Mouse (Mus musculus) midbrain, embryonic 11.5 days (tissue): ENCODE results near the gene Cntfr. TPM values are rescaled to one million over a fixed set of nuclear protein-coding genes. Genes with fewer than 3 reads are reported as not detected.

Source experiments
- ATAC-seq: fragments of 200-750 bp; cut with Nextera tagmentation; 2 replicates; pipeline ENCODE4 v1.8.0; 2017; ENCODE audit warnings: moderate TSS enrichment, moderate library complexity; ENCODE audit not compliant: low FRiP score
- DNase-seq: peaks from one replicate; pipeline ENCODE4 v3.0.0; 2015; ENCODE audit warnings: low spot score; ENCODE audit errors: missing footprints
- H3K27ac ChIP-seq: fragments of 300-500 bp; sonication (generic); 2 replicates; pipeline ENCODE4 v1.5.1; 2014; ENCODE audit warnings: low read depth, low read length
- H3K27me3 ChIP-seq: fragments of 300-500 bp; sonication (generic); 2 replicates; pipeline ENCODE4 v1.6.1; 2014; ENCODE audit warnings: mild to moderate bottlenecking, low read length, moderate library complexity, mixed read lengths; ENCODE audit not compliant: control insufficient read depth, insufficient read depth
- H3K36me3 ChIP-seq: fragments of 300-500 bp; sonication (generic); 2 replicates; pipeline ENCODE4 v1.6.1; 2014; ENCODE audit warnings: mild to moderate bottlenecking, low read length, moderate library complexity, mixed read lengths; ENCODE audit not compliant: control insufficient read depth, insufficient read depth
- H3K4me1 ChIP-seq: fragments of 300-500 bp; sonication (generic); 2 replicates; pipeline ENCODE4 v1.6.1; 2014; ENCODE audit warnings: low read length; ENCODE audit not compliant: control insufficient read depth, insufficient read depth
- H3K4me2 ChIP-seq: fragments of 300-500 bp; sonication (generic); 2 replicates; pipeline ENCODE4 v1.6.1; 2014; ENCODE audit warnings: mild to moderate bottlenecking, moderate library complexity
- H3K4me3 ChIP-seq: fragments of 300-500 bp; sonication (generic); 2 replicates; pipeline ENCODE4 v1.5.1; 2014; ENCODE audit warnings: low read depth, low read length
- H3K9ac ChIP-seq: fragments of 300-500 bp; sonication (generic); 2 replicates; pipeline ENCODE4 v1.6.1; 2014; ENCODE audit warnings: low read length
- H3K9me3 ChIP-seq: fragments of 300-500 bp; sonication (generic); 2 replicates; pipeline ENCODE4 v1.6.1; 2016; ENCODE audit warnings: low read length; ENCODE audit not compliant: control insufficient read depth
- WGBS: fragments of 180-500 bp; shearing (Covaris S2); extraction: QIAGEN DNeasy Blood & Tissue Kit; methylation state at CpG from one replicate; pipeline ENCODE4 v1.1.7; 2014; 5-methylcytosine and 5-hydroxymethylcytosine counted together
- polyA plus RNA-seq: library from polyadenylated mRNA; unstranded; fragments of >200 nt; fragmentation: Nextera tagmentation; extraction: Ambion mirVana; gene quantifications from 2 replicates; pipeline ENCODE4 v1.2.1, GENCODE M21; 2014

The Cntfr gene
- polyA plus RNA-seq, 1 experiment from 2014 or later: 33.8 TPM

GRCm38 (mm10) chr4:41636882-41637635 is 59.8 kb downstream of the Cntfr start:
- Histone ChIP-seq H3K36me3 (no peaks in the 10 kb centered on the region), H3K9me3 (no peaks in the 10 kb centered on the region), H3K9ac (no peak overlapping the region), H3K4me3 (no peak overlapping the region), H3K27ac (no peak overlapping the region), H3K4me1 (peaks cover 44% of the 10 kb centered on the region), H3K4me2 (no peak overlapping the region), H3K27me3 (peaks cover 2% of the 10 kb centered on the region; the same call in 1 of the 2 replicates)
- ATAC-seq: no peak
- WGBS: 88% methylated on average over 10 of the region's 10 CpGs
- DNase-seq: peak; percentile 81

DNA sequence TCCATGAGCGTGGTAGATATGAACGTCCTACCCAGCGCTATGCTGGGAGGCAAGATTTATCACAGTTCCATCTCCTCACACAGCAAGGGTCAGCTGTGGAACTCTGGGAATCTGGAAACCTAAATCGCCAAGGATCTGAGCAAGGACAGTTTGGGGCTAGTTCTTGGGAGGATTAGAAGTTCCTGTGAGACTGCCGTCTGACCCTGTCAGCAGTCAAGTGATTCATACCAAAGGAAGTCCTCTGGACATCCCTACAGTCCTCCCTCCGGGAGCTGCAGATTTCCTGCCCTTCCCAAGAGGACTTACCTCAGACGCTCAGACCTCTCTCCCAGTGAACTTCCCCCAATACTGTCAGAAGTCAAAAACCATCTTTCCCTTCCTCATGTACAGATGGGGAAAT is 60.5 kb downstream of the Cntfr start:
- Histone ChIP-seq H3K9ac (no peak overlapping the region), H3K4me2 (no peak overlapping the region), H3K36me3 (no peaks in the 10 kb centered on the region), H3K9me3 (no peaks in the 10 kb centered on the region), H3K4me1 (peaks cover 51% of the 10 kb centered on the region), H3K27me3 (peaks cover 2% of the 10 kb centered on the region; the same call in 1 of the 2 replicates), H3K27ac (no peak overlapping the region), H3K4me3 (no peak overlapping the region)
- DNase-seq: no peak
- ATAC-seq: no peak
- 50% methylated on average over 7 of the region's 7 CpGs for WGBS

DNA sequence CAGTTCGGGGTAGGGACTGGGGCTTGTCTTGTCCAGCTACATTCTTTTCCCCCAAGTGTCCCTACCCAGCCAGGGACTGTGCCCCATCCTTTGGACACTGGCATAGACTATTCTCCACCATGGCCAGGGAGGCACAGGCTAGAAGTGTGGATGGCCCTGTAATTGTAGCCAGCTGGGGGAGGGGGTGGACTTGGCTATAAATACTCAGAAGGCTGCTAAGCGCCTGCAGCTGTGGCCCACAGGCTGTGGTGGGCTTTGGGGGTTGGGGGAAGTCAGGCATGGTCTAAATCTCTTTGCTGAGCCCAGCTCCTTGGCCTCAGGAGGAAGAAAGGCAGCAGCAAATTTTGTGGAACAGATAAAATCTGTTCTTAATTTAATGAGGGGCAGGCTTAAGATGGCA is 61.0 kb downstream of the Cntfr start:
- WGBS: 58% methylated on average over 2 of the region's 2 CpGs
- H3K27me3 ChIP-seq: peaks cover 2% of the 10 kb centered on the region; the same call in 1 of the 2 replicates
- no peaks in the 10 kb centered on the region for H3K36me3 ChIP-seq
- DNase-seq (peak; percentile 85), ATAC-seq (no peak)
- H3K4me1 ChIP-seq: peaks cover 56% of the 10 kb centered on the region
- H3K4me3 ChIP-seq: no peak overlapping the region
- H3K27ac ChIP-seq: no peak overlapping the region
- no peak overlapping the region for H3K9ac ChIP-seq
- H3K9me3 ChIP-seq: no peaks in the 10 kb centered on the region
- H3K4me2 ChIP-seq: no peak overlapping the region

- WGBS: 71% methylated on average over 8 of the region's 8 CpGs
- Histone ChIP-seq H3K4me1 (peaks cover 61% of the 10 kb centered on the region), H3K4me2 (no peak overlapping the region), H3K27me3 (peaks cover 2% of the 10 kb centered on the region; the same call in 1 of the 2 replicates), H3K4me3 (no peak overlapping the region), H3K9me3 (no peaks in the 10 kb centered on the region), H3K27ac (no peak overlapping the region), H3K36me3 (no peaks in the 10 kb centered on the region), H3K9ac (no peak overlapping the region)
- ATAC-seq (no peak), DNase-seq (peak; percentile 82)
Measured at GRCm38 (mm10) chr4:41635224-41635623, 61.7 kb downstream of the Cntfr start.

DNA sequence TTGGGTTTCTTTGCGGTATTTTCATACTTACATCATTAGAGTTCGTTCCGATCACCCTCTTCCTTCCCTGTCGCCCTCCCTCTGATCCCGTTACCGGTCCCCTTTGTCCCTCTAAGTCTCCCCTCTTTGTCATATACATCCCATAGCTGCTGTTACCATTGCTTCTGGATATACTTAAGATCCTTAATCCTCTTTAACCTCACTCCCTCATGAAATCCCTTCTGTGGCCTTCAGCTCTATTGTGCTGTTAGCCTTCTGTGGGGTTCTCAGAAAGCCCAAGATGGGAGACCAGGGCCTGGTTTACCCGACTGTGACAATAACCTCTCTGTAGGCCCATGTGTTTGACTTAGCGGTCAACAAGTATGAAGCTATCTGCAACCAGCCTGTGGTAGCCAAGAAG is 62.3 kb downstream of the Cntfr start:
- peaks cover 66% of the 10 kb centered on the region for H3K4me1 ChIP-seq
- no peak overlapping the region for H3K27ac ChIP-seq
- 36% methylated on average over 8 of the region's 8 CpGs for WGBS
- no peak for ATAC-seq
- H3K4me3 ChIP-seq: no peak overlapping the region
- peaks cover 2% of the 10 kb centered on the region; the same call in 1 of the 2 replicates for H3K27me3 ChIP-seq
- H3K9ac ChIP-seq: no peak overlapping the region
- no peak overlapping the region for H3K4me2 ChIP-seq
- DNase-seq: peak; percentile 83
- H3K9me3 ChIP-seq: no peaks in the 10 kb centered on the region
- H3K36me3 ChIP-seq: no peaks in the 10 kb centered on the region

DNA sequence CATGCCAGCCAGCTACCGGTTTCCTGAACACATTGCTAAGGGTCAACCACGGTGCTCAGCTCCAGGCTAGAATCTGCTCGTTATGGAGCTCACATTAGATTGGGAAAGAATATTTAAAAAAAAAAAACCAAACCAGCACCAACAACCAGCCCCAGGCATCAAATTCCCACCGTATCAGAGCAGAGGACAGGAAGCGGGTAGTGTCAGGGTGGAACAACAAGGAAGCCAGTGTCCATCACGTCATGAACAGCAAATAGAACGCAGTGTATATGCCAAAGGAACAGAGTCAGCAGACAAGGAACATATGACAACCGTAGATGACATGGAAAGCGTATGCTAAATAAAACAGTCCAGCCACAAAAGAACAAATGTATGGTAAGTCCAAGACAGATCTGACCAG is 63.9 kb downstream of the Cntfr start:
- H3K27me3 ChIP-seq: no peaks in the 10 kb centered on the region; the same call in 1 of the 2 replicates
- no peak overlapping the region for H3K9ac ChIP-seq
- ATAC-seq (no peak), DNase-seq (no peak)
- no peak overlapping the region for H3K4me2 ChIP-seq
- peaks cover 69% of the 10 kb centered on the region for H3K4me1 ChIP-seq
- H3K36me3 ChIP-seq: no peaks in the 10 kb centered on the region
- no peaks in the 10 kb centered on the region for H3K9me3 ChIP-seq
- H3K4me3 ChIP-seq: no peak overlapping the region
- WGBS: 88% methylated on average over 9 of the region's 9 CpGs
- no peak overlapping the region for H3K27ac ChIP-seq

GRCm38 (mm10) chr4:41631390-41631789 is 65.5 kb downstream of the Cntfr start:
- peak overlapping the region; percentile 41 for H3K9ac ChIP-seq
- ATAC-seq (peak; percentile 51), DNase-seq (peak; percentile 94)
- H3K36me3 ChIP-seq: no peaks in the 10 kb centered on the region
- H3K4me1 ChIP-seq: peaks cover 69% of the 10 kb centered on the region
- 1% methylated on average over 11 of the region's 11 CpGs for WGBS
- no peak overlapping the region for H3K4me3 ChIP-seq
- H3K27ac ChIP-seq: peak overlapping the region; percentile 64
- H3K9me3 ChIP-seq: no peaks in the 10 kb centered on the region
- peak overlapping the region; percentile 28; the same call in 1 of the 2 replicates for H3K4me2 ChIP-seq
- H3K27me3 ChIP-seq: no peaks in the 10 kb centered on the region; the same call in 1 of the 2 replicates

DNA sequence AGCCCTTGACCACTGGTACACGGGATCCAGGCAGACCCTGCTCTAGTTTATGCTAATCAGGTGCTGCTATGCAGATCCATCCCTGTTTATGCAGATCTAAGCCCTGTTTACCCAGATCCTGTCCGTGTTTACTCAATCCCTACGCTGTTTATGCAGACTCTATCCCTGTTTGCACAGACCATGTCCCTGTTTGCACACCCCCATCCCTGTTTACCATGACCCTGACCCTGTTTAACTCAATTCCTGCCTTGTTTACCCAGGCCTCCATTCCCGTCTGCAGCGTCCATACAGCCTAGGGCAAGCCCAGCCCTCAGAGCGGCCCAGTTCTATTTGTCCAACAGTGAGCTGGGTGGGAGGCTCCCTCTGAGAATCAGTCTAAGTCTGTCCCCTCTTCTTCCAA is 66.7 kb downstream of the Cntfr start:
- no peak overlapping the region for H3K4me2 ChIP-seq
- ATAC-seq: peak; percentile 72
- DNase-seq: peak; percentile 90
- peak overlapping the region; percentile 4; the same call in 1 of the 2 replicates for H3K9ac ChIP-seq
- H3K27me3 ChIP-seq: no peaks in the 10 kb centered on the region; the same call in 1 of the 2 replicates
- H3K4me1 ChIP-seq: peaks cover 59% of the 10 kb centered on the region
- H3K4me3 ChIP-seq: no peak overlapping the region
- H3K9me3 ChIP-seq: no peaks in the 10 kb centered on the region
- H3K27ac ChIP-seq: 0 out of 2 replicates have a peak overlapping the region, but pooled peaks have one; percentile 0
- WGBS: 25% methylated on average over 6 of the region's 6 CpGs
- no peaks in the 10 kb centered on the region for H3K36me3 ChIP-seq

GRCm38 (mm10) chr4:41628202-41628927 is 68.5 kb downstream of the Cntfr start:
- peaks cover 50% of the 10 kb centered on the region for H3K4me1 ChIP-seq
- peaks cover 4% of the 10 kb centered on the region; the same call in 1 of the 2 replicates for H3K27me3 ChIP-seq
- no peak overlapping the region for H3K4me2 ChIP-seq
- H3K27ac ChIP-seq: peak overlapping the region; percentile 68
- 5% methylated on average over 8 of the region's 8 CpGs for WGBS
- no peak overlapping the region for H3K4me3 ChIP-seq
- H3K9me3 ChIP-seq: no peaks in the 10 kb centered on the region
- DNase-seq (peak; percentile 93), ATAC-seq (peak; percentile 65)
- peak overlapping the region; percentile 45 for H3K9ac ChIP-seq
- no peaks in the 10 kb centered on the region for H3K36me3 ChIP-seq
